ENCODE assay signal across 8 mouse cellular contexts in the genomic region with DNA sequence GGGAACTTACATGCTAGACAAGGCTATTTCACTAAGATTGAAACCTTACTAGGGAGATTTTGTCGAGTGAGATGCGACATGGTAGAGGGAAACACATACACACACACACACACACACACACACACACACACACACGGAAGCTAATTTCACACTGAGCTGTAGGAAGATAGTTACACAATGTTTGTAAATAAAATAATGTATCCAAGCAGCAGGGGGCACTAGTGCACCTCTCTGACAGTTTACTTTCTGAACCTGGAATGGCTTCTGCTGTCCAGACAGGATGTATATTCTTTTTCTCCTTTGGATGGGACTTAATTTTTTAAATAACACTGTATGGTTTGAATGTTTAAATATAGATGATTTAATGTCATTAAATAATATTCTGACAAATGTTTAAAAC. TPM values are rescaled to one million over a fixed set of nuclear protein-coding genes. Genes with fewer than 3 reads are reported as not detected.
DNase-seq lines count a peak whose midpoint lies in the region; ATAC-seq and TF ChIP-seq lines count a peak whose summit lies in the region.

No protein-coding gene starts in this region.

- no peak overlapping the region for H3K9ac ChIP-seq in forebrain, postnatal 0 days

- no peak overlapping the region for H3K4me3 ChIP-seq in gastrocnemius, adult 2 months
- no peak overlapping the region for H3K4me3 ChIP-seq in forebrain, postnatal 0 days (ENCODE audit: low read depth, low read length)

- intact Hi-C loops in gastrocnemius, adult 2 months (cut with DNase I), result no loop called here
- intact Hi-C loops in gastrocnemius, postnatal 14 days (cut with DNase I; ENCODE audit: low total_unique reads), result no loop called here

- peak; percentile 56 for TF ChIP-seq CTCF in gastrocnemius, adult 2 months (IDR thresholded peaks at IDR 0.05)
- TF ChIP-seq CTCF in brain, embryonic 14.5 days (IDR thresholded peaks at IDR 0.05; ENCODE audit: borderline replicate concordance, extremely low read depth, insufficient read depth, insufficient read length), result peak; percentile 53; the same call in 1 of the 2 replicates
- peak; percentile 74 for TF ChIP-seq CTCF in forebrain, postnatal 0 days (IDR thresholded peaks at IDR 0.05; ENCODE audit: low read depth)

- peaks cover 14% of the 10 kb centered on the region for H3K36me3 ChIP-seq in forebrain, postnatal 0 days (ENCODE audit: insufficient read depth)

- H3K27me3 ChIP-seq in forebrain, postnatal 0 days (ENCODE audit: insufficient read depth, low read length), result no peaks in the 10 kb centered on the region

- H3K9me3 ChIP-seq in forebrain, postnatal 0 days (ENCODE audit: low read length), result no peaks in the 10 kb centered on the region

- 57% methylated on average over 3 of the region's 3 CpGs for WGBS in forebrain, postnatal 0 days

- TF ChIP-seq POLR2A in brain, embryonic 14.5 days (IDR thresholded peaks at IDR 0.05; ENCODE audit: borderline replicate concordance, extremely low read depth, insufficient read depth, insufficient read length, poor library complexity, severe bottlenecking), result no peak

- no peak overlapping the region for H3K27ac ChIP-seq in gastrocnemius, adult 2 months
- H3K27ac ChIP-seq in forebrain, postnatal 0 days (ENCODE audit: low read depth, low read length), result no peak overlapping the region

- peak; percentile 65 for ATAC-seq in forebrain, postnatal 0 days

- H3K4me2 ChIP-seq in forebrain, postnatal 0 days (ENCODE audit: low read depth), result no peak overlapping the region

- DNase-seq in gastrocnemius, adult 2 months, result no peak
- no peak for DNase-seq in gastrocnemius, postnatal 14 days
- DNase-seq in A20 (ENCODE audit: low read depth, low spot score), result peak; percentile 5
- peak; percentile 80 for DNase-seq in brain, embryonic 14.5 days (ENCODE audit: low read depth)
- DNase-seq in forebrain, postnatal 0 days, result peak; percentile 71
- DNase-seq in kidney, postnatal 36 days, result peak; percentile 53 to 75
- DNase-seq in lung, postnatal 36 days, result peak; percentile 84
- DNase-seq in thymus, postnatal 0 days (ENCODE audit: low spot score), result peak; percentile 57

- no peaks in the 10 kb centered on the region for H3K4me1 ChIP-seq in forebrain, postnatal 0 days (ENCODE audit: insufficient read depth)

RNA-seq across cellular contexts. Expression of a gene that starts 27.9 kb away (rescaled TPM):
- total RNA-seq in gastrocnemius, adult 2 months (2021), result under 1 TPM in 1 of 2 experiments, not detected in 1; 0.14 TPM
- under 1 TPM; 0.49 to 0.75 TPM for total RNA-seq in gastrocnemius, postnatal 14 days (2021)
- 18.7 and 21.7 TPM in 2 replicates for polyA plus RNA-seq in brain, embryonic 14.5 days (2012; rRNA removed)
- total RNA-seq in forebrain, postnatal 0 days (2014; rRNA removed), result 38.7 and 45.7 TPM in 2 replicates
- 38.3 and 49.3 TPM in 2 replicates for polyA plus RNA-seq in forebrain, postnatal 0 days (2015; fragmentation: Nextera tagmentation; extraction: Ambion mirVana)
- 4.9 and 6.4 TPM in 2 replicates for polyA plus RNA-seq in thymus, postnatal 0 days (2015; fragmentation: Nextera tagmentation; extraction: Ambion mirVana)

Comparison
In these comparisons a context has a peak if more than half of its experiments do, and no peak if none do; other contexts are left out.
1. DNase-seq: peak in A20 (single experiment), brain, embryonic 14.5 days (single experiment), forebrain, postnatal 0 days (single experiment), kidney, postnatal 36 days (2 of 2), lung, postnatal 36 days (single experiment) and thymus, postnatal 0 days (single experiment); none in gastrocnemius, adult 2 months (single experiment) and gastrocnemius, postnatal 14 days (single experiment).
2. RNA of a gene that starts 27.9 kb away (total RNA-seq): 38.7 to 45.7 TPM in forebrain, postnatal 0 days; 0.49 to 0.75 TPM in gastrocnemius, postnatal 14 days and 0.14 TPM in gastrocnemius, adult 2 months; every median in the first group is over 10 times any median in the second.
3. Peak in every context shown above with its lines, with median percentiles within 50 percentile points of each other: CTCF ChIP-seq.